8 mouse cellular contexts compared by ENCODE assay signal in genomic region chr2:32134039-32134438, GRCm38 (mm10). TPM values are rescaled to one million over a fixed set of nuclear protein-coding genes. Genes with fewer than 3 reads are reported as not detected.
DNase-seq lines count a peak whose midpoint lies in the region; ATAC-seq and TF ChIP-seq lines count a peak whose summit lies in the region.
"Had no signal": no experiment of that assay in that cellular context is flagged by ENCODE, and none has a peak within 500 bp of the region (broad histone marks: within the 10 kb centered on the region; RNA-seq: fewer than 3 reads in every experiment).

No protein-coding gene starts in this region.

- TF ChIP-seq POLR2A in MEL (IDR thresholded peaks at IDR 0.05; ENCODE audit: control insufficient read depth in 1 of 2, insufficient read depth in 1 of 2, low read depth in 1 of 2, low read length in 2 of 2, poor library complexity in 1 of 2), result no peak

- DNase-seq in MEL (ENCODE audit: low read depth, low spot score), result peak; percentile 86
- peak; percentile 89 for DNase-seq in adrenal gland, postnatal 14 days
- peak; percentile 85 for DNase-seq in embryo, embryonic 9.5 days (ENCODE audit: extremely low spot score)
- peak; percentile 53 for DNase-seq in heart, postnatal 25 days (ENCODE audit: low spot score)
- peak; percentile 80 to 84 for DNase-seq in layer of hippocampus, postnatal 36 days
- peak; percentile 72 to 91 for DNase-seq in spleen, adult 18-20 months

- H3K27me3 ChIP-seq in MEL (ENCODE audit: control insufficient read depth in 1 of 2, insufficient read depth in 2 of 2, low read length in 2 of 2), result no peaks in the 10 kb centered on the region
- H3K27me3 ChIP-seq: midbrain, embryonic 12.5 days had no signal

- no peaks in the 10 kb centered on the region for H3K9me3 ChIP-seq in MEL (replicated peaks; ENCODE audit: insufficient read depth, low read length)
- H3K9me3 ChIP-seq: midbrain, embryonic 12.5 days had no signal

- no peak overlapping the region for H3K9ac ChIP-seq in MEL (ENCODE audit: control insufficient read depth, low read depth, low read length, poor library complexity, severe bottlenecking)
- H3K9ac ChIP-seq: midbrain, embryonic 12.5 days had no signal

- TF ChIP-seq EP300 in MEL (IDR thresholded peaks at IDR 0.05; ENCODE audit: low read depth in 1 of 2, low read length in 2 of 2), result 0 out of 4 replicates have a peak, but pooled peaks of 1 of the 2 experiments have one; percentile 15

- TF ChIP-seq CTCF in MEL (IDR thresholded peaks at IDR 0.05 in 2 of 3, conservative IDR thresholded peaks at IDR 0.05 in 1 of 3; ENCODE audit: control insufficient read depth in 1 of 3, insufficient read depth in 1 of 3, low read depth in 2 of 3, low read length in 3 of 3, poor library complexity in 1 of 3, severe bottlenecking in 1 of 3), result peak in 2 of 3 experiments; percentile 80 to 87; a peak in 5 of 6 replicates

- no peak; the same call in none of the 2 replicates for TF ChIP-seq RAD21 in MEL (IDR thresholded peaks at IDR 0.05; ENCODE audit: low read depth, low read length)

- H3K4me1 ChIP-seq in MEL (ENCODE audit: control insufficient read depth in 1 of 2, insufficient read depth in 2 of 2, low read length in 2 of 2), result peaks cover 24 to 31% of the 10 kb centered on the region in 2 experiments

- peak; percentile 45 for ATAC-seq in megakaryocyte, adult 5-6 weeks (ENCODE audit: poor library complexity, severe bottlenecking)

- H3K27ac ChIP-seq in MEL (ENCODE audit: control insufficient read depth, low read depth, low read length), result no peak overlapping the region
- H3K27ac ChIP-seq: midbrain, embryonic 12.5 days had no signal

- peaks cover 1% of the 10 kb centered on the region; the same call in 1 of the 2 replicates for H3K79me2 ChIP-seq in MEL (ENCODE audit: control insufficient read depth, insufficient read depth, low read length, poor library complexity)

- peaks cover 0 to 28% of the 10 kb centered on the region in 2 experiments; a peak in 2 of 4 replicates for H3K36me3 ChIP-seq in MEL (ENCODE audit: control insufficient read depth in 1 of 2, insufficient read depth in 2 of 2, low read length in 2 of 2)
- H3K36me3 ChIP-seq: midbrain, embryonic 12.5 days had no signal

- H3K4me3 ChIP-seq in MEL (ENCODE audit: control insufficient read depth in 1 of 2, insufficient read depth in 1 of 2, low read depth in 2 of 2, low read length in 2 of 2), result no peak overlapping the region
- H3K4me3 ChIP-seq: midbrain, embryonic 12.5 days had no signal

- intact Hi-C loops in heart, postnatal 25 days (cut with DNase I), result loop anchor here (2.0 to 5.0 kb wide), 2 partner anchors 59 to 87 kb away; no protein-coding TSS in a partner anchor

TF ChIP-seq in MEL, 35 proteins besides CTCF, POLR2A, EP300 and RAD21:
- TF ChIP-seq TCF12 (IDR thresholded peaks at IDR 0.05; ENCODE audit: low read depth, low read length) (no peak), RCOR1 (IDR thresholded peaks at IDR 0.05; ENCODE audit: low read depth, low read length) (0 out of 2 replicates have a peak, but pooled peaks have one; percentile 14), USF1 (IDR thresholded peaks at IDR 0.05; ENCODE audit: low read depth, low read length) (no peak), CHD2 (IDR thresholded peaks at IDR 0.05; ENCODE audit: low read length) (no peak), GABPA (IDR thresholded peaks at IDR 0.05; ENCODE audit: low read depth, low read length) (no peak), SMC3 (IDR thresholded peaks at IDR 0.05; ENCODE audit: low read depth, low read length) (peak; percentile 97), BHLHE40 (IDR thresholded peaks at IDR 0.05; ENCODE audit: borderline replicate concordance, low read depth, low read length) (peak; percentile 43; the same call in 1 of the 2 replicates), ETS1 (IDR thresholded peaks at IDR 0.05; ENCODE audit: low read depth, low read length) (0 out of 2 replicates have a peak, but pooled peaks have one; percentile 12), SIN3A (IDR thresholded peaks at IDR 0.05; ENCODE audit: low read length) (peak; percentile 84), MXI1 (IDR thresholded peaks at IDR 0.05; ENCODE audit: low read depth, low read length) (peak; percentile 54; the same call in 1 of the 2 replicates), HCFC1 (IDR thresholded peaks at IDR 0.05; ENCODE audit: low read depth, low read length) (peak; percentile 42; the same call in 1 of the 2 replicates), MYB (IDR thresholded peaks at IDR 0.05; ENCODE audit: low read depth, low read length) (no peak), ELF1 (IDR thresholded peaks at IDR 0.05; ENCODE audit: low read depth, low read length) (peak; percentile 40; the same call in 1 of the 2 replicates), TAL1 (IDR thresholded peaks at IDR 0.05; ENCODE audit: low read length) (no peak), ZKSCAN1 (IDR thresholded peaks at IDR 0.05; ENCODE audit: low read depth, low read length) (no peak), JUND (IDR thresholded peaks at IDR 0.05; ENCODE audit: low read depth, low read length) (no peak), ZMIZ1 (IDR thresholded peaks at IDR 0.05; ENCODE audit: low read depth, low read length) (no peak), MYC (IDR thresholded peaks at IDR 0.05; ENCODE audit: low read depth, low read length) (0 out of 2 replicates have a peak, but pooled peaks have one; percentile 37), ZC3H11A (IDR thresholded peaks at IDR 0.05; ENCODE audit: low read depth, low read length) (peak; percentile 98), MAZ (IDR thresholded peaks at IDR 0.05; ENCODE audit: low read depth, low read length) (peak; percentile 73; the same call in 1 of the 2 replicates), ZNF384 (IDR thresholded peaks at IDR 0.05; ENCODE audit: low read depth, low read length) (peak; percentile 54)

RNA-seq across cellular contexts. Expression of gene Prrc2b, which starts 16.8 kb away (rescaled TPM):
- 14.8 and 18.4 TPM in 2 replicates for total RNA-seq in MEL (2012; rRNA removed)
- polyA plus RNA-seq in MEL (2012; ENCODE audit: insufficient read depth in 1 of 2, insufficient read length in 2 of 2, low read depth in 1 of 2, low replicate concordance in 2 of 2, missing spikeins in 1 of 2), result 10 to 100 TPM; 42.2 to 42.9 TPM
- 86.4 and 91.3 TPM in 2 replicates for total RNA-seq in adrenal gland, postnatal 14 days (2021)
- 10 to 100 TPM; 79.0 to 89.8 TPM for total RNA-seq in heart, postnatal 25 days (2021)
- total RNA-seq in layer of hippocampus, postnatal 36 days (2021), result 100 to 1,000 TPM; 271 to 276 TPM
- total RNA-seq in megakaryocyte, adult 5-6 weeks (2015), result 26.9 and 27.2 TPM in 2 replicates
- total RNA-seq in megakaryocyte, adult 5-6 weeks (2017), result 11.5 and 13.9 TPM in 2 replicates

RNA-seq across cellular contexts. Expression of gene Plpp7, which starts 38.7 kb away (rescaled TPM):
- 7.3 and 7.6 TPM in 2 replicates for total RNA-seq in MEL (2012; rRNA removed)
- 10 to 100 TPM in 1 of 2 experiments, not detected in 1; 15.1 TPM for polyA plus RNA-seq in MEL (2012; ENCODE audit: insufficient read depth in 1 of 2, insufficient read length in 2 of 2, low read depth in 1 of 2, low replicate concordance in 2 of 2, missing spikeins in 1 of 2)
- total RNA-seq in adrenal gland, postnatal 14 days (2021), result 3.0 and 3.6 TPM in 2 replicates
- 10 to 100 TPM; 31.8 to 33.7 TPM for total RNA-seq in heart, postnatal 25 days (2021)
- total RNA-seq in layer of hippocampus, postnatal 36 days (2021), result 10 to 100 TPM; 23.2 to 24.9 TPM
- 0.14 and 0.33 TPM in 2 replicates for total RNA-seq in megakaryocyte, adult 5-6 weeks (2015)
- 0.24 and 1.2 TPM in 2 replicates for total RNA-seq in megakaryocyte, adult 5-6 weeks (2017)

RNA-seq across cellular contexts. Expression of gene Fam78a, which starts 49.4 kb away (rescaled TPM):
- total RNA-seq in MEL (2012; rRNA removed), result 10.7 and 16.0 TPM in 2 replicates
- 10 to 100 TPM in 1 of 2 experiments, not detected in 1; 17.4 TPM for polyA plus RNA-seq in MEL (2012; ENCODE audit: insufficient read depth in 1 of 2, insufficient read length in 2 of 2, low read depth in 1 of 2, low replicate concordance in 2 of 2, missing spikeins in 1 of 2)
- 3.0 and 10.0 TPM in 2 replicates for total RNA-seq in adrenal gland, postnatal 14 days (2021)
- 10 to 100 TPM; 20.0 TPM for total RNA-seq in heart, postnatal 25 days (2021)
- total RNA-seq in layer of hippocampus, postnatal 36 days (2021), result 1 to 10 TPM; 4.5 to 5.3 TPM
- 14.4 and 14.7 TPM in 2 replicates for total RNA-seq in megakaryocyte, adult 5-6 weeks (2015)
- total RNA-seq in megakaryocyte, adult 5-6 weeks (2017), result 11.7 and 13.1 TPM in 2 replicates
